Mouse (Mus musculus) neural tube, embryonic 14.5 days (tissue): Measurements from ENCODE around the gene Mrm3. TPM values are rescaled to one million over a fixed set of nuclear protein-coding genes. Genes with fewer than 3 reads are reported as not detected.

Experiments
- ATAC-seq: fragments of 200-750 bp; cut with Nextera tagmentation; 2 replicates; pipeline ENCODE4 v1.8.0; 2017; ENCODE audit warnings: low read depth, mild to moderate bottlenecking, moderate TSS enrichment, moderate library complexity
- H3K27ac ChIP-seq: fragments of 300-500 bp; sonication (generic); 2 replicates; pipeline ENCODE4 v1.5.1; 2014; ENCODE audit warnings: low read depth, mild to moderate bottlenecking, control low read depth, low read length, moderate library complexity, mixed read lengths
- H3K27me3 ChIP-seq: fragments of 300-500 bp; sonication (generic); 2 replicates; pipeline ENCODE4 v1.6.1; 2014; ENCODE audit warnings: low read length; ENCODE audit not compliant: control insufficient read depth, insufficient read depth
- H3K36me3 ChIP-seq: fragments of 300-500 bp; sonication (generic); 2 replicates; pipeline ENCODE4 v1.6.1; 2014; ENCODE audit warnings: low read length, mixed read lengths; ENCODE audit not compliant: control insufficient read depth, insufficient read depth
- H3K4me1 ChIP-seq: fragments of 300-500 bp; sonication (generic); 2 replicates; pipeline ENCODE4 v1.6.1; 2014; ENCODE audit warnings: low read length; ENCODE audit not compliant: control insufficient read depth, insufficient read depth
- H3K4me2 ChIP-seq: fragments of 300-500 bp; sonication (generic); 2 replicates; pipeline ENCODE4 v1.6.1; 2014; ENCODE audit warnings: mild to moderate bottlenecking, low read depth, low read length, control low read depth
- H3K4me3 ChIP-seq: fragments of 300-500 bp; sonication (generic); 2 replicates; pipeline ENCODE4 v1.5.1; 2014; ENCODE audit warnings: low read depth, low read length, control low read depth, mixed read lengths
- H3K9ac ChIP-seq: fragments of 300-500 bp; sonication (generic); replicated peaks from 2 replicates; pipeline ENCODE4 v1.6.1; 2014; ENCODE audit warnings: low read depth, mild to moderate bottlenecking, control low read depth, low read length, mixed read lengths
- H3K9me3 ChIP-seq: fragments of 300-500 bp; sonication (generic); 2 replicates; pipeline ENCODE4 v1.6.1; 2016; ENCODE audit warnings: low read length; ENCODE audit not compliant: control insufficient read depth
- WGBS: fragments of 180-500 bp; shearing (Covaris S2); extraction: QIAGEN DNeasy Blood & Tissue Kit; methylation state at CpG from one replicate; pipeline ENCODE4 v1.1.7; 2014; 5-methylcytosine and 5-hydroxymethylcytosine counted together
- polyA plus RNA-seq: library from polyadenylated mRNA; unstranded; fragments of >200 nt; fragmentation: Nextera tagmentation; extraction: Ambion mirVana; gene quantifications from 2 replicates; pipeline ENCODE4 v1.2.1, GENCODE M21; 2014

Gene Mrm3
- polyA plus RNA-seq, 1 experiment from 2014 or later = 25.4 TPM

GRCm38 (mm10) chr11:76215011-76215410, 28.5 kb upstream of the Mrm3 start:
- whole genome bisulfite sequencing = 100% methylated on average over 2 of the region's 2 CpGs
- no peak overlapping the region for H3K27ac ChIP-seq
- H3K9me3 ChIP-seq = no peaks in the 10 kb centered on the region
- no peak overlapping the region for H3K4me3 ChIP-seq
- H3K4me2 ChIP-seq = no peak overlapping the region
- ATAC-seq = no peak
- peaks cover 8% of the 10 kb centered on the region; the same call in 1 of the 2 replicates for H3K4me1 ChIP-seq
- peaks cover 12% of the 10 kb centered on the region; the same call in 1 of the 2 replicates for H3K36me3 ChIP-seq
- no peaks in the 10 kb centered on the region for H3K27me3 ChIP-seq
- no peak overlapping the region for H3K9ac ChIP-seq

DNA sequence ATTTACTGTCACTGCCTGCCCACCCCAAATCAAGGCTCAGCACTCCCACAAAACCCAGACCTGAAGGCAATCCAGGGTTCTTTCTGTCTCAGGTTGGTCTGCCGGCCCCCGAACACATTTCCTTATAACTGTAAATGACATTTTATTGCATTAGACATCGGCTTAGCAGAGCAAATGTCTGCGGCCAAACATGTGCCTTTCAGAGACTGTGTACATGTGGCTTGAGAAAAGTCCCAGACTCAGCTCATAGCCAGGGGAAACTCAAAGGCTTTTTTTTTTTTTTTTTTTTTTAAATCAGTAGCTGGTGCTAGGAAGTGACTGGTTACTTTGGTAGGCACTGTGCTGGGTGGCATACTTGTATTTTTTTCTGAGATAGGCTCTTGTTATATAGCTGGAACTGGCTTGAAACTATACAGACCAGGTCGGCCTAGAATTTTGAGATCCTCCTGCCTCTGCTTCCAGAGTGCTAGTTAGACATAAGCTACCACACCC, 27.4 kb upstream of the Mrm3 start:
- Histone ChIP-seq H3K4me2 (peak overlapping the region; percentile 85; the same call in 1 of the 2 replicates), H3K9ac (no peak overlapping the region), H3K27me3 (no peaks in the 10 kb centered on the region), H3K4me3 (no peak overlapping the region), H3K27ac (no peak overlapping the region), H3K36me3 (peaks cover 15% of the 10 kb centered on the region), H3K4me1 (peaks cover 8% of the 10 kb centered on the region; the same call in 1 of the 2 replicates), H3K9me3 (no peaks in the 10 kb centered on the region)
- no peak for ATAC-seq
- 95% methylated on average over 5 of the region's 5 CpGs for WGBS

DNA sequence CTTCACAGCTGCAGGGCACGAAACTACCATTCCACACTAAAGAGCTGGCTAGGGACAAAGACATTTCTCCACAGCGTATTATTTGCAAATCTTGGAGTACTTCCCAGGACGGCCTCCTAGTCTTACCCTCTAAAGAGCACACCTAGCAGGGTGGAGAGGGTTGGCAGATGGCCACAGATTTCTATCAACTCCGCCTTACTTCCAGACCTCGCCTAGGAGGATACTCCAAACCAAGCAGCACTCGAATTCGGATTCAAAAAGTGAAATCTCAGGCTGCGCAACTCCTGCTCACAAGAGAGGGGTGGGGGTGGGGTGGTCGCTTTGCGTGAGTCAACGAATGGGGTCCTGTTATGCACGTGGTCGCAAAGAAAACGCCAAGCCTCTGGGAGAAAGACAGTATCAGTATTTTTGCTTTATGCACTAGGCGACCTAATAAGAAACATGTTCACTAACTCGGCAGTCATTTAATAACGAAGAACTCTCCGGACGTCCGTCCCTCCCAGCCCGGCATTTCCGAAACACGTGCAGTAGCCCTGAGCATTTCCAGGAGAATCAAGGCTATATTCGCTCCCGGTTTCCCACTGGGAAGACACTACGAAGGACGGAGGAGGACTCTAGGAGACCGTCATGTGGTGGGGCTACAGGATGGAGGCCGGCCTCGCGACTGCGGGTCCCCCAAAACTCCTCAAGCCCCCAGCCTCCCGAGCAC, 26.7 kb upstream of the Mrm3 start:
- Histone ChIP-seq H3K4me2 (peak overlapping the region; percentile 85), H3K9ac (peak overlapping the region; percentile 82), H3K27ac (peak overlapping the region; percentile 92), H3K27me3 (no peaks in the 10 kb centered on the region), H3K4me3 (peak overlapping the region; percentile 80), H3K4me1 (peaks cover 8% of the 10 kb centered on the region; the same call in 1 of the 2 replicates), H3K9me3 (no peaks in the 10 kb centered on the region), H3K36me3 (peaks cover 23% of the 10 kb centered on the region)
- WGBS = 3% methylated on average over 33 of the region's 33 CpGs
- peak; percentile 62 for ATAC-seq

- Histone ChIP-seq H3K27ac (peak within 1 kb of the TSS; percentile 92), H3K4me3 (peak within 1 kb of the TSS; percentile 80), H3K36me3 (peaks cover 25% of the 10 kb centered on the region), H3K9me3 (no peaks in the 10 kb centered on the region), H3K4me1 (peaks cover 8% of the 10 kb centered on the region; the same call in 1 of the 2 replicates), H3K4me2 (peak within 1 kb of the TSS; percentile 85), H3K27me3 (no peaks in the 10 kb centered on the region), H3K9ac (peak within 1 kb of the TSS; percentile 82)
- under 1% methylated on average over 28 of the region's 35 CpGs for WGBS
- peak; percentile 99 for ATAC-seq
These were observed 26.1 kb upstream of the Mrm3 start, which contains the start of the genes Dbil5 and Gemin4 for GRCm38 (mm10) chr11:76217390-76217800. TSS of gene Dbil5 (plus strand) at chr11:76217608. TSS of gene Gemin4 (minus strand) at chr11:76217664.

DNA sequence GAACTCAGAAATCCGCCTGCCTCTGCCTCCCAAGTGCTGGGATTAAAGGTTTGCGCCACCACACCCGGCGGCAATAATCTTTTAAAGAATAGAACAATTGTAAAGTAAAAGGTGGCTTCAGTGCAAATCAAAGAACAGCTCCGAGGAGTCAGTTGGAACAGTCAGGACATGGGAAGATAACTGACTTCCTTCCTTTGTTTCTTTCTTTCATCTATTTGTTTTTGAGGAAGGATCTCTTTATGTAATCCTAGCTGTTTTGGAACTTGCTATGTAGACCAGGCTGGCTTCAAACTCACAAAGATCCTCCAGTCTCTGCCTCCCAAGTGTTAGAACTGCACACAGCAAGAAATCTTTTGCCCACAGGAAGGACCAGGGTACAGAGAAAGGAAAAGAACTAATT, 18.9 kb upstream of the Mrm3 start:
- Histone ChIP-seq H3K4me2 (no peak overlapping the region), H3K9me3 (no peaks in the 10 kb centered on the region), H3K27me3 (no peaks in the 10 kb centered on the region), H3K27ac (no peak overlapping the region), H3K36me3 (peaks cover 32% of the 10 kb centered on the region; the same call in 1 of the 2 replicates), H3K4me1 (no peaks in the 10 kb centered on the region), H3K4me3 (no peak overlapping the region), H3K9ac (no peak overlapping the region)
- 95% methylated on average over 5 of the region's 5 CpGs for WGBS
- no peak for ATAC-seq

DNA sequence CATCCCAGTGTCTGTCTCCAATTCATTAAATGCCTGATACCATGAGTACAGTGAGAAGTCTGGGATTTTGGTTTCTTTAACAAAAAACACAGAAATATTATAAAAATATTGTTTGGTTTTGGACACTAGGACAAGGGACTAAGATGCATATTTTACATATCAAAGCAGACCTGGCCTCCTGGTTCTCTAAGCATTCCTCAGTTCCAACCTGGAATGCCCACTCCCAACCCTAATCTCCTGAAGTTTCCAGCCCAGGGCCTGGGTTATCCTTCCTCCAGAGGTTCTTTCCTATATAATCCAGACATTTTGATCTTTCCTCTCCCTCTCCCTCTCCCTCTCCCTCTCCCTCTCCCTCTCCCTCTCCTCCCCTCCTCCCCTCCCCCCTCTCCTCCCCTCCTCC, 18.5 kb upstream of the Mrm3 start:
- Histone ChIP-seq H3K9ac (no peak overlapping the region), H3K27ac (no peak overlapping the region), H3K4me1 (no peaks in the 10 kb centered on the region), H3K36me3 (peaks cover 32% of the 10 kb centered on the region; the same call in 1 of the 2 replicates), H3K4me3 (no peak overlapping the region), H3K4me2 (no peak overlapping the region), H3K9me3 (no peaks in the 10 kb centered on the region), H3K27me3 (no peaks in the 10 kb centered on the region)
- no peak for ATAC-seq

DNA sequence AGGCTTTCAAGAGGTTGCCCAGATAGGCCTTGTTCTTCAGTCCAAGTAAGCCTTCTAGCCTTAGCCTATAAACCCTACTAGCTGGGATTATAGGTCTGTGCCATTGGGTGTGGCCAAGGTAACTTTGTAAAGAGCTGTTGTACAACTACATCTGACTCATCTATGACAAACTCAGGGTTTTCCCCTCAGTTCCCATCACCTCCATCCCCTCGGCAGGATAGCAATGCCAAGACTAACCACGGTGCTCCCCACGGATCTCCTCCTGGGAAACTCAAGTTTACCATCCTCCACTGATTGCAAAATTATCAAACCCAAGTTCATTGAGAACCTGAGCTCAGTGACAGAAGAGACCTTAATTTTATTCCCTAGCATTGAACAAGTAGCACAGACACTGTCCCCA, 7.4 kb upstream of the Mrm3 start:
- H3K9ac ChIP-seq = no peak overlapping the region
- WGBS = 95% methylated on average over 3 of the region's 3 CpGs
- no peaks in the 10 kb centered on the region for H3K4me1 ChIP-seq
- H3K27ac ChIP-seq = no peak overlapping the region
- H3K9me3 ChIP-seq = no peaks in the 10 kb centered on the region
- H3K4me3 ChIP-seq = no peak overlapping the region
- H3K4me2 ChIP-seq = no peak overlapping the region
- ATAC-seq = no peak
- no peaks in the 10 kb centered on the region for H3K27me3 ChIP-seq
- peaks cover 49% of the 10 kb centered on the region for H3K36me3 ChIP-seq

DNA sequence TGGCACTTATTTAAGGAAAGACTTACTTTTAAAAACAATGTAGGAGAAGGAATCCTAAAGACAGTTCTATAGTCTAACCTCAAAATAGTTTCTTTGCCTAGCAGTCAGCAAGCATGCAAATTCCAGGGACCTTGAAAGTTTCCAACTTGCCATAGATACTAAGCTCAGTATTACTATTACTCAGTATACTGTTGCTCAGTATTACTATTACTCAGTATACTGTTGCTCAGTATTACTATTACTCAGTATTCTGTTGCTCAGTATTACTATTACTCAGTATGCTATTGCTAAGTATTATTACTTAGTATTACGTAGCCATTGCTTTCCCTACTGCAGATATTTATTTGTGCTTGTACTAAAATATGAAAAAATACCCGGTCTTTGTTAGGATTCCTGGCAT, 3.8 kb upstream of the Mrm3 start:
- 98% methylated on average over 2 of the region's 2 CpGs for WGBS
- no peak for ATAC-seq
- no peaks in the 10 kb centered on the region for H3K27me3 ChIP-seq

DNA sequence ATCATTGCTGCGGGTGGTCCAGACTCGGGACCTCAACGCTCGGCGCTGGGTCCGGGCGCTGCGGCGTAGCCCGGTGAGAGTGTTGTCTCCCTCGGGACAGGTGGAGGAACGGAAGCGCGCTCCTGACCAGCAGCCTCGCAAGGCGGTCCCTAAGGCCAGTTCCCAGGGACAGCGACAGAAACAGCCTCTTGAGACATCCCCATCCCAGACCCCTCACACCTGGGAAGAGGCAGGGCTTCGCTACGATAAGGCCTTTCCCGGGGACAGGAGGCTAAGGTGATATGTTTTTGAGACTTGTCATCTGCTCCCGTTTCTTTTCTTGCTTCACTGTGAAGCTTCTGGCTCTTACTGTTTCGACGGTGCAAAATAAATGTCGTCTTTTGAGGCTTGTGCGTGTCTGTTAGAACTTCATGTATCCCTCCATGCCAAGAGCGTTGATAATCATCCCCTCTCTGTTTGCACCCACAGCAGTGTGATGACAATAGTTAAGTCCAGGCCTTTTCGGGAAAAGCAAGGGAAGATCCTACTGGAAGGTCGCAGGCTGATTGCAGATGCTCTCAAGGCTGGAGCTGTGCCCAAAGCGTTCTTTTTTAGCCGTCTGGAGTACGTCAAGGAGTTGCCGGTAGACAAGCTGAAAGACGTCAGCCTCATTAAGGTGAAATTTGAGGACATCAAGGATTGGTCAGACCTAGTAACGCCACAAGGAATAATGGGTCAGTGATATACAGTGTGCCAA, 464 bp downstream of the Mrm3 start:
- peak overlapping the region; percentile 81 for H3K9ac ChIP-seq
- no peaks in the 10 kb centered on the region for H3K27me3 ChIP-seq
- H3K4me2 ChIP-seq = peak overlapping the region; percentile 65
- peaks cover 16% of the 10 kb centered on the region for H3K36me3 ChIP-seq
- ATAC-seq = no peak; the same call in 1 of the 2 replicates
- 3% methylated on average over 34 of the region's 34 CpGs for WGBS
- H3K9me3 ChIP-seq = no peaks in the 10 kb centered on the region
- H3K27ac ChIP-seq = peak overlapping the region; percentile 72
- H3K4me1 ChIP-seq = peaks cover 10% of the 10 kb centered on the region
- H3K4me3 ChIP-seq = peak overlapping the region; percentile 88

More for the DNA sequence above, 3.8 kb upstream of the Mrm3 start:
- Histone ChIP-seq H3K4me1 (peaks cover 10% of the 10 kb centered on the region), H3K9ac (no peak overlapping the region), H3K36me3 (peaks cover 24% of the 10 kb centered on the region), H3K4me2 (no peak overlapping the region), H3K9me3 (no peaks in the 10 kb centered on the region), H3K4me3 (no peak overlapping the region), H3K27ac (no peak overlapping the region)
